Mouse (Mus musculus): ENCODE data around the gene Diaph3. TPM values are rescaled to one million over a fixed set of nuclear protein-coding genes. Genes with fewer than 3 reads are reported as not detected.

The Diaph3 gene
- polyA plus RNA-seq, 1 experiment from 2014 or later: 13.1 TPM

DNA sequence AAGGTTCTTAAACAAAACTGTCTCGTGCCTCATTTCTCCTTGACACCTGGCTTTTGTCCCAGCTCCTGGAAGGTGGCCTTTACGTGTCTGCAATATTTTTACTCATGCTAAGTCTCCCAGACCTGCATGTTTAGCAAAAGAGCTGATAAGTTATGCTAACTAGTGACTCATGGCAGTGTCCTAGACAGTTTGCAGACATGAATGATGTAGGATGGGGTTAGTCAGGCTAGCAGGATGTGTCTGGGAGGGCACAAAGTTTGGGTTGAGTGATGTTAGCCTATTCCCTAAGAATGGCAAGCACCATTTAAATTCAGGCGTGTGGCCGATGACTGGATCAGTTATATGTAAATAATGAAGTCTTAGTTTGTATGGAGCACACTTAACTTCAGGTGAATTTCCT is 478.2 kb downstream of the Diaph3 start:
- 84% methylated on average over 4 of the region's 4 CpGs for WGBS
- no peaks in the 10 kb centered on the region for H3K4me1 ChIP-seq
- no peak for ATAC-seq (replicated peaks; ENCODE audit: low FRiP score)

GRCm38 (mm10) chr14:86660556-86660955 is 480.5 kb downstream of the Diaph3 start:
- ATAC-seq (replicated peaks; ENCODE audit: low FRiP score): no peak
- Histone ChIP-seq H3K4me2 (no peak overlapping the region), H3K4me3 (replicated peaks) (no peak overlapping the region), H3K36me3 (no peaks in the 10 kb centered on the region), H3K4me1 (peaks cover 5% of the 10 kb centered on the region; the same call in 1 of the 2 replicates), H3K9ac (no peak overlapping the region), H3K27ac (no peak overlapping the region), H3K9me3 (replicated peaks) (no peaks in the 10 kb centered on the region), H3K27me3 (no peaks in the 10 kb centered on the region)
- 87% methylated on average over 3 of the region's 3 CpGs for WGBS

More for the DNA sequence above, 478.2 kb downstream of the Diaph3 start:
- Histone ChIP-seq H3K36me3 (no peaks in the 10 kb centered on the region), H3K4me2 (no peak overlapping the region), H3K9me3 (replicated peaks) (no peaks in the 10 kb centered on the region), H3K27me3 (no peaks in the 10 kb centered on the region), H3K4me3 (replicated peaks) (no peak overlapping the region), H3K27ac (no peak overlapping the region), H3K9ac (no peak overlapping the region)

GRCm38 (mm10) chr14:86656262-86656661 is 484.8 kb downstream of the Diaph3 start:
- no peaks in the 10 kb centered on the region for H3K36me3 ChIP-seq
- no peaks in the 10 kb centered on the region for H3K9me3 ChIP-seq (replicated peaks)
- peaks cover 5% of the 10 kb centered on the region; the same call in 1 of the 2 replicates for H3K4me1 ChIP-seq
- H3K27ac ChIP-seq: no peak overlapping the region
- no peak overlapping the region for H3K9ac ChIP-seq
- H3K27me3 ChIP-seq: no peaks in the 10 kb centered on the region
- no peak overlapping the region for H3K4me3 ChIP-seq (replicated peaks)
- no peak overlapping the region for H3K4me2 ChIP-seq
- ATAC-seq (replicated peaks; ENCODE audit: low FRiP score): no peak
- 29% methylated on average over 5 of the region's 5 CpGs for WGBS

GRCm38 (mm10) chr14:86646499-86647120 is 494.4 kb downstream of the Diaph3 start:
- Histone ChIP-seq H3K36me3 (no peaks in the 10 kb centered on the region), H3K4me2 (no peak overlapping the region), H3K4me3 (replicated peaks) (no peak overlapping the region), H3K4me1 (no peaks in the 10 kb centered on the region), H3K27ac (no peak overlapping the region), H3K9ac (no peak overlapping the region), H3K27me3 (no peaks in the 10 kb centered on the region), H3K9me3 (replicated peaks) (no peaks in the 10 kb centered on the region)
- ATAC-seq (replicated peaks; ENCODE audit: low FRiP score): no peak
- 83% methylated on average over 7 of the region's 7 CpGs for WGBS

DNA sequence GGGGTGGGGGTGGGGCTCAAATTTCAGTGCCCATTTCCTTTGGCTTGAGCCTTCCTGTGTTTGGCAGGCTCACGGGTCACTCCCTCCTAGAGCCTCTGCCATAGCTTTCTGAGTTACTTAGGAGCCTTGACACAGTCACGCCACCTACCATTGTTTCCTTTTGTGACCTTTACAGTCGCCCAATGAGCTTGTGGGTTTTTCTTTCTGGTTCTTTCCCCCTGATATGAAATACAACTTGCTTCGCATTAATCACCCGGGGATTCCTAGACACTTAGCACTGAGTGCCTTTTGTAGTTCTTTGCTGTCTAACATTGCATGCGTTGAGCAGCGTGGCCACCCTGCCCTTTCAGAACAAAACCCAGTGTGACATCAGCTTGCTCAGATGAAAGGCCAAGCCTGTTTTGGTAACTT is 498.2 kb downstream of the Diaph3 start:
- WGBS: 72% methylated on average over 7 of the region's 7 CpGs
- H3K4me3 ChIP-seq (replicated peaks): no peak overlapping the region
- no peak overlapping the region for H3K27ac ChIP-seq

GRCm38 (mm10) chr14:86641839-86642238 is 499.2 kb downstream of the Diaph3 start:
- no peaks in the 10 kb centered on the region for H3K27me3 ChIP-seq
- H3K9ac ChIP-seq: no peak overlapping the region
- no peaks in the 10 kb centered on the region for H3K4me1 ChIP-seq
- ATAC-seq (replicated peaks; ENCODE audit: low FRiP score): no peak
- no peak overlapping the region for H3K27ac ChIP-seq
- H3K4me3 ChIP-seq (replicated peaks): no peak overlapping the region
- 92% methylated on average over 3 of the region's 3 CpGs for WGBS
- no peaks in the 10 kb centered on the region for H3K36me3 ChIP-seq
- H3K4me2 ChIP-seq: no peak overlapping the region
- no peaks in the 10 kb centered on the region for H3K9me3 ChIP-seq (replicated peaks)

More for the DNA sequence above, 498.2 kb downstream of the Diaph3 start:
- no peaks in the 10 kb centered on the region for H3K27me3 ChIP-seq
- H3K9ac ChIP-seq: no peak overlapping the region
- no peak overlapping the region for H3K4me2 ChIP-seq
- no peaks in the 10 kb centered on the region for H3K4me1 ChIP-seq
- H3K36me3 ChIP-seq: no peaks in the 10 kb centered on the region
- H3K9me3 ChIP-seq (replicated peaks): no peaks in the 10 kb centered on the region
- ATAC-seq (replicated peaks; ENCODE audit: low FRiP score): no peak

DNA sequence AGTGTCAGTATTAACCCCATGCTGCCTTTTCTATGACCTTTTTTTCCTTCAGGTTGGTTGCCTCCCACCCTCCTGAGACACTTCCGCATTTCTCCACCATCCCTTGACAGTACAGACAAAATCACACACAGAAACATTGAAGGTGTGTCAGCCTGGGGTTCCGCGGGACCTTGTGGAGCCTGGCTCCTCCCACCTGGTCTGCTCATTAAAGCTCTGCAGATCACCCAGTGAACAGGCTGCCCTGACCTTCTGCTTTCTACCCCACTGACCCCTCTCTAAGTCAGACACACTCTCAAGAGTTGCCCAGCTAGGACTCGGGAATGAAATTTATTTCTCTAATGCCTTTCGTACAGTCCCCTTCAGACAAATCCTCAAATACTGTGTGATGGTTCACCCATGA is 500.9 kb downstream of the Diaph3 start:
- H3K36me3 ChIP-seq: no peaks in the 10 kb centered on the region
- no peak overlapping the region for H3K27ac ChIP-seq
- no peaks in the 10 kb centered on the region for H3K4me1 ChIP-seq
- 53% methylated on average over 5 of the region's 5 CpGs for whole genome bisulfite sequencing
- H3K27me3 ChIP-seq: no peaks in the 10 kb centered on the region
- no peak overlapping the region for H3K9ac ChIP-seq
- no peak overlapping the region for H3K4me2 ChIP-seq
- peak; percentile 36; the same call in 1 of the 2 replicates for ATAC-seq (replicated peaks; ENCODE audit: low FRiP score)
- H3K4me3 ChIP-seq (replicated peaks): no peak overlapping the region
- H3K9me3 ChIP-seq (replicated peaks): no peaks in the 10 kb centered on the region

- 30% methylated on average over 6 of the region's 6 CpGs for WGBS
- Histone ChIP-seq H3K9me3 (replicated peaks) (no peaks in the 10 kb centered on the region), H3K27me3 (no peaks in the 10 kb centered on the region), H3K36me3 (no peaks in the 10 kb centered on the region), H3K4me1 (no peaks in the 10 kb centered on the region), H3K4me3 (replicated peaks) (no peak overlapping the region), H3K4me2 (no peak overlapping the region), H3K9ac (no peak overlapping the region), H3K27ac (no peak overlapping the region)
- ATAC-seq (replicated peaks; ENCODE audit: low FRiP score): no peak
Observed at GRCm38 (mm10) chr14:86635594-86636140, 505.4 kb downstream of the Diaph3 start.

GRCm38 (mm10) chr14:86635052-86635451 is 506.0 kb downstream of the Diaph3 start:
- H3K4me1 ChIP-seq: no peaks in the 10 kb centered on the region
- no peaks in the 10 kb centered on the region for H3K9me3 ChIP-seq (replicated peaks)
- ATAC-seq (replicated peaks; ENCODE audit: low FRiP score): no peak
- H3K4me3 ChIP-seq (replicated peaks): no peak overlapping the region
- H3K9ac ChIP-seq: no peak overlapping the region
- 87% methylated on average over 2 of the region's 2 CpGs for WGBS
- H3K36me3 ChIP-seq: no peaks in the 10 kb centered on the region
- no peak overlapping the region for H3K27ac ChIP-seq
- H3K4me2 ChIP-seq: no peak overlapping the region
- no peaks in the 10 kb centered on the region for H3K27me3 ChIP-seq

DNA sequence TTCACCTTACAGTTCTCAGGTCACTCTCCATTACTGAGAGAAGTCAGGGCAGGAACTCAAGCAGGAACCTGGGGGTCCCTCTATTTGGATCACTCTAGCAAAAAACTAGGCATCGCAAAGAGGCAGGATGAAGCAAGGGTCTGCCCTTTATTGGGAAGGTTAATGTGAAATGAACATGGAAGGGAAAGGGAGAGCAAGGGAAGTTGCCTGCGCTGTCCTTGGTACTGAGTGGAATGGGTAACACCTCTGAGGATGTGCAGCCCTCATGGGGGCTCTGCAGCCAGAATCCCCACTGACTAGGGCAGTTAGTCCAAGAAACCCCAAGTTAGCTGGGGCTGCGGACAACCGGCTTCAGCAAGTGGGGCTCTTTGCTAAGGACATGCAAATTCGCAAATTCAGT is 507.2 kb downstream of the Diaph3 start:
- no peaks in the 10 kb centered on the region for H3K4me1 ChIP-seq
- H3K4me3 ChIP-seq (replicated peaks): no peak overlapping the region
- no peak overlapping the region for H3K4me2 ChIP-seq
- no peaks in the 10 kb centered on the region for H3K36me3 ChIP-seq
- H3K27me3 ChIP-seq: no peaks in the 10 kb centered on the region
- WGBS: 62% methylated on average over 5 of the region's 5 CpGs
- H3K27ac ChIP-seq: no peak overlapping the region
- H3K9ac ChIP-seq: no peak overlapping the region
- ATAC-seq (replicated peaks; ENCODE audit: low FRiP score): no peak
- H3K9me3 ChIP-seq (replicated peaks): no peaks in the 10 kb centered on the region

GRCm38 (mm10) chr14:86624816-86625425 is 516.1 kb downstream of the Diaph3 start:
- ATAC-seq (replicated peaks; ENCODE audit: low FRiP score): no peak
- Histone ChIP-seq H3K4me1 (no peaks in the 10 kb centered on the region), H3K4me3 (replicated peaks) (no peak overlapping the region), H3K9ac (no peak overlapping the region), H3K27me3 (no peaks in the 10 kb centered on the region), H3K4me2 (no peak overlapping the region), H3K27ac (no peak overlapping the region), H3K36me3 (no peaks in the 10 kb centered on the region), H3K9me3 (replicated peaks) (no peaks in the 10 kb centered on the region)
- 88% methylated on average over 5 of the region's 5 CpGs for WGBS

DNA sequence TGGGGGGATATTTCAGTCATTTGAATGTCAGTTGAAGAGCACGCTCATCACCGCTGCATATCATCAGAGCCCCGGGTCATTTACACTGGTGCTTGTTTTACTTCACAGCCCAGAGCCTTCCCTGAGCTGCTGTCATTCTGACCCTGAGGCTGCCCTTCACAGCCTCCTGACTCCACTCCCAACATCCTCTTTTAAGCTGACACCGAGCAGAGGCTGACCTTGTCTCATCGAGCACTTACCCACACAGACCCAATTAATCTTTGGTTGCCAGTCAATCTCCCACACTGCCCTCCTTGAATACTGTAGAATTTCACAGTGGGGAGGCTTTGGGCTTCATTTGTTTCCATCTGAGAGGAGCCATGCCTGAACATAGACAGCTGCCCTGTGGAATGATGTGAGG is 521.4 kb downstream of the Diaph3 start:
- Histone ChIP-seq H3K36me3 (no peaks in the 10 kb centered on the region), H3K4me3 (replicated peaks) (no peak overlapping the region), H3K4me2 (no peak overlapping the region), H3K27me3 (no peaks in the 10 kb centered on the region), H3K9ac (no peak overlapping the region), H3K4me1 (no peaks in the 10 kb centered on the region), H3K27ac (no peak overlapping the region), H3K9me3 (replicated peaks) (no peaks in the 10 kb centered on the region)
- WGBS: 26% methylated on average over 5 of the region's 5 CpGs
- peak; percentile 96 for ATAC-seq (replicated peaks; ENCODE audit: low FRiP score)

Measured in kidney, embryonic 15.5 days (tissue).